Comparison of ENCODE assay signal across 14 mouse cellular contexts in the genomic region with DNA sequence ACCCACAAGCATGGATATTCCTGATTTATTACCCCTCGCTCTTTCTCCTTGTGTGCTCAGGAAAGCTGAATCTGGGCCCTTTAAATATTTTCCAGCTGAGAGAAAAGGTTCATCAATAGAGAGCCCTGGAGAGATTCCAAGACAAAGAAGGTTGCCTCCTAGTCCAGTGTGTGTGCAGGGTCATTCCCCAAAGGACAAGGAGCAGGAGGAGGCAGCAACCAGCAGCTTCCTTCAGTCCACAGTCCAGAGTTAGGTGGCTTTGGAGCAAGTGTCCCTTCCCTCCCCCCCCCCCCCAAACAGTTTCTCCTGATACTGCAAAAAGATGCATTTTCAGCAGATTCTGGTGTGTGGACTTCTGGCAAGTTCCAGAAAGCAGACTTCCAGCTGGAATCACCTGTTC.
"Had no signal": no experiment of that assay in that cellular context is flagged by ENCODE, and none has a peak within 500 bp of the region (broad histone marks: within the 10 kb centered on the region; RNA-seq: fewer than 3 reads in every experiment).

No protein-coding gene starts in this region.

- H3K27ac ChIP-seq: left cerebral cortex, adult 2 months; limb, embryonic 12.5 days; limb, embryonic 15.5 days; liver, embryonic 13.5 days had no signal

- H3K27me3 ChIP-seq: limb, embryonic 15.5 days; liver, embryonic 13.5 days had no signal

- H3K9me3 ChIP-seq: limb, embryonic 12.5 days; limb, embryonic 15.5 days; liver, embryonic 13.5 days had no signal

- H3K4me2 ChIP-seq: limb, embryonic 15.5 days; liver, embryonic 13.5 days; midbrain, embryonic 11.5 days had no signal

- H3K36me3 ChIP-seq: limb, embryonic 12.5 days; limb, embryonic 15.5 days; liver, embryonic 13.5 days had no signal

- H3K4me3 ChIP-seq: left cerebral cortex, adult 2 months; limb, embryonic 12.5 days; limb, embryonic 15.5 days; liver, embryonic 13.5 days had no signal

- H3K9ac ChIP-seq: limb, embryonic 12.5 days; limb, embryonic 15.5 days; liver, embryonic 13.5 days had no signal

- ATAC-seq: intestine, postnatal 0 days had no signal

- DNase-seq: layer of hippocampus, postnatal 36 days; left cerebral cortex, postnatal 4 days; liver, embryonic 13.5 days; lung, adult 2 months; lung, postnatal 14 days; lung, postnatal 4 days; midbrain, embryonic 14.5 days; thymus, adult 18-20 months; thymus, postnatal 36 days had no signal
